Mouse (Mus musculus): ENCODE data around the gene R3hdm4. TPM values are rescaled to one million over a fixed set of nuclear protein-coding genes. Genes with fewer than 3 reads are reported as not detected.
A peak's percentile ranks its signal among the peaks of the same experiment; 100 is the strongest.
"Not testable (repeated sequence)": the region's sequence is repeated elsewhere in the genome, so short reads cannot be mapped to it uniquely, and the experiment has no call there.

R3hdm4 gene
- total RNA-seq (2021) = 10 to 100 TPM; 87.8 to 93.5 TPM
- 197 and 231 TPM in 2 replicates for polyA plus RNA-seq (2012; rRNA removed)
- long read RNA-seq, transcript R3hdm4-201 (8 exons, 1,898 nt) = major isoform, 61 of 73 reads
- long read RNA-seq, partial matches to known transcripts = 1 of 73 reads
- long read RNA-seq, other reads (novel, unspliced or antisense) = 11 of 73 reads

- no peak for DNase-seq
Measured at GRCm38 (mm10) chr10:79920958-79921535, at the start of gene R3hdm4. R3hdm4 (minus strand) TSS chr10:79921208.

DNA sequence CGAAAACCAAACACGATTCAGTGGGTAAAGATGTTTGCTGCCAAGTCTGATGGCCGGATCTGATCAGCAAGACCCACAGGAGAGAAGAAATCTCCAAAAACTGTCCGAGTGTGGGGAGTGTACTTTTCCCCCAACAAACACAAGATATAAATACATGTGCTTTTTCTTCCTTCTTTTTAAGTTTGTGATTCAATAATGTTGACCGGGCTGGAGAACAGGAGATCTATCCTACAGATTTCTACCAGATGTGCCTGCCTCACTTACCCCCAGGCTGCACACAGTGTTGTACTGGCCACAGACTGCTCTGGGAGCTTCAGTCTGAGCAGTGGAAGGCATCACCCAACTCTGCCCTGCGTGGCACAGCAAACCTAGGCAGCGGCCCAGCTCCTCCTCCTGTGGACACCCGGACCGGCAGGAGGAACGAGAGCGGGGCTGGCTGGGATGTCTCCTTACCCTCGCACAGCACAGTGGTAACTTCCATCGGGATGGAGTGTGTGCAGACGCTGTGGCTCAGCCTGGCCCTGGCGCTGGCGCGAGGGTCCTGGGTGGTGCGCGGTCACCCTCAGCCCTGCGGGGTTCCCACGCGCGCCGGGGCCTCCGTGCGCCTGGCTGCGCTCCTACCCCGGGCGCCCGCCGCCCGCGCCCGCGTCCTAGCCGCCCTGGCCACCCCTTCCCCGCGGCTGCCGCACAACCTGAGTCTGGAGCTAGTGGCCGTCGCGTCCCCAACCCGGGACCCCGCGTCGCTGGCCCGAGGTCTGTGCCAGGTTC, 49.6 kb upstream of the R3hdm4 start, which contains the start of gene Grin3b:
Grin3b (plus strand) TSS at position 301 of the 768 bp plus-strand sequence.
- no peak for DNase-seq

DNA sequence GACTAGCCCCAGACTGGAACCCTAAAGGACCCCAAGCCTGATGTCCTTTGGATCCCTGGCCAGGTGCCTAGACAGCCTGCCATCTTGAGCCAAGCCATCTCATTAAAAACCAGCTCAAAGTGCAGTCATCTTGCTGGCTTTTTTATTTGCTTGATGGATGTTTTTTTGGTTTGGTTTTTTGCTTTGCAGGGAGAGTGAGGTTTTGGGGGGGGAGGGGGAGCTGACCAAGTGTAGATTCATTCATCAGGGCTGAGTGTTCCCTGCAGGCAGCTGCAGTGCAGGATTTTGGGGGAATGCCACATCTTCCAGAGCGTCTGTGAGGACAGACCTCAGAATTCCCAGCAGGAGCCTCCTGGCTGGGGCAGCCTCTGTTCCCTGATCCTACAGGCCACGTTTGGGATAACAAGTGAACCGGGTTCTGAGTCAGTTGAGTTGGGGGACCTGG, 48.1 kb upstream of the R3hdm4 start:
- no peak for DNase-seq

DNA sequence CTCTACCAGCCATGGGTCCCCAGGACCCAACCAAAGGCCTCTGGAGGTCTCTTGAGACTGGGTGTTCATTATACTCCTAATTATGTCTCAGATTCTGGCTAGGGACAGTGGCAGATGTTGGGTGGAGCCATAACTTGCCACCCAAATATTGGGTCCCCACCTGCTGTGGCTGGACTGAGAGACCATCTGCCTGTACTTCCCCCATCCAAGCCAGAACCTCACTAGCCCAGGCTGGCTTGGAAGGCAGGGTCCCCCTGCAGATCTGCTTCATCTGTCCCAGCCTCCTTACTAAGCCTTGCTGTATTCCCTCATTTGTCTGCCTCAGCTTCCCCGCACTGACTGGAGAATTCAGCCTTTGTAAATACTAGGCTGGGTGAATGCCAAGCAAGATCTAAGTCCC, 47.2 kb upstream of the R3hdm4 start:
- no peak for DNase-seq

- no peak for DNase-seq
Measured at GRCm38 (mm10) chr10:79966886-79967400, 45.9 kb upstream of the R3hdm4 start.

- DNase-seq = peak; percentile 63
Measured at GRCm38 (mm10) chr10:79965325-79965724, 44.3 kb upstream of the R3hdm4 start.

DNA sequence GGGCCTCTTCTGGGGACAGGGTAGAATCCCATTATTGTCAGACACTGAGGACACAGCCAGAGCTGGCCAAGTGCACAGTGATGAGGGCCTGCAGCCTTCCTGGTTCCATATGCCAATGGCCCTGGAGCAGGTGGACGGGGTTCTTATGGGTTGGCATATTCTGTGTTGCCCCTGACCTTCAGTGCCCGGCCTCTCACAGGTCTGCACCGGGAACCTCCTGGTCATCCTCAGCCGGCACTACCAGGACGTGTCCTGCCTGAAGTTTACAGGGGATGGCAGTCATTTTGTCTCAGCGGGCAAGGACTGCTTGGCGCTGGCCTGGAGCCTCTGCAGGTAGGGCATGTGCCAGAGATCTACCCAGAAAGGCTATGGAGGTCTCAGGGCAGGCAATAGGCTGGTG, 43.7 kb upstream of the R3hdm4 start:
- DNase-seq = no peak

GRCm38 (mm10) chr10:79960671-79961294, 39.8 kb upstream of the R3hdm4 start:
- DNase-seq = no peak

- DNase-seq = peak; percentile 100
Measured at GRCm38 (mm10) chr10:79959847-79960601, 39.0 kb upstream of the R3hdm4 start, which contains the start of gene Wdr18. Wdr18 (plus strand) TSS chr10:79960152.

- not testable (repeated sequence) for DNase-seq
Measured at GRCm38 (mm10) chr10:79959412-79959811, 38.4 kb upstream of the R3hdm4 start.

- DNase-seq = peak; percentile 88
Measured at GRCm38 (mm10) chr10:79958140-79958816, 37.3 kb upstream of the R3hdm4 start.

DNA sequence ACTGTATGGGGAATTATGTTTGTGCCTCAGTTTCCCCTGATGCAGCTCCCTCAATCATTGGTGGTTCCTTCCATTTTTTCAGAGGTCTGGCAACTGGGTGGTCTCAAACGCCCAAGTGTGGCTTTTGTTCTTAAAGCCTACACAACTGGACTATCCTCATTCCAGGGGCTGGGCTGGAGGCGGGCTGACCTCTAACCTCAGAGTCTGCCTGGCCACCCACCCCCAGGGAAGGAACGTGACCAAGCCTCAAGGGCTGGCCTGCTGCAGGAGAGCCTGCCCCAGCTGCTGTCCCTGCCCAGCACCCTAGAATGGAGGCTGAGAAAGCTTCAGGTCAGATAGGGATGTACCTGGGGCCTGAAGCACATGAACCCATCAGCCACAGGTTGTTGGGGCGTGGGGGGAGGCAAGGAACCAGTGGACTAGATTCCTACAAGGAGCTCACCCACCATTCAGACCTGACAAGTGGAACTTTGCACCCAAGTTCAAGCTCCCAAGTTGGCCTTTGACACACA, 35.7 kb upstream of the R3hdm4 start:
- DNase-seq = no peak

DNA sequence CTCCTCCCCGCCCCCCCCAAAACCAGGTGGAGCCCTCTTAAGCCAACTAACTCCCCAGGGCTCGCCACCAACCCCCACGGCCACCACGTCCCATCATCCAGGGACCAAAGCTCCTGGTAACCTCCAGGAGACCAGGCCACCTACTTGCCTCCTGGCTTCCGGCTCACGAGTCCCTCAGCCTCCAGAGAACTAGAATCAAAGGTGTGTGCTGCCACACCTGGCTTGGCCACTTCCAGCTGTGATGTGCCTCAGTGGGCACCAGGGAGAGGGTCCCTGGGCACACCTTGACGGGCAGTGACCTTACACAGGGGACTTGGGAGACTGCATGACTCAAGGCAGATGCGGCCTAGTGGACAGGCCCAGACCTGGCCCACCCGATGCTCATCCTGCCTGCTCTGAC, 34.7 kb upstream of the R3hdm4 start:
- no peak for DNase-seq

- DNase-seq = no peak
Measured at GRCm38 (mm10) chr10:79953946-79954345, 32.9 kb upstream of the R3hdm4 start.

DNA sequence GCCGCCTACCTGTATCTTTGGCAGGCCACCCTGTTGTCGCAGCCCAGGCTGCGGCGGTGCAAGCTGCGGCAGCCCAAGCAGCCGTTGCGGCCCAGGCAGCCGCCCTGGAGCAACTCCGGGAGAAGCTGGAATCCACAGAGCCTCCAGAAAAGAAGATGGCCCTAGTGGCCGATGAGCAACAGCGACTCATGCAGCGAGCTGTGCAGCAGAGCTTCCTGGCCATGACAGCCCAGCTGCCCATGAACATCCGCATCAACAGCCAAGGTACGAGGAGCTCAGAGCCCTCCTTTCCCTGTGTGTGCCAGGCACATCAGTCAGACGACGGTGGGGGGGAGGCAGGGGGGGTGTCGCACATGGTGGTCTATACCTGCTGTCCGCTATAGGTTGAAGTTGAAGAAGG, 29.7 kb upstream of the R3hdm4 start:
- no peak for DNase-seq

DNA sequence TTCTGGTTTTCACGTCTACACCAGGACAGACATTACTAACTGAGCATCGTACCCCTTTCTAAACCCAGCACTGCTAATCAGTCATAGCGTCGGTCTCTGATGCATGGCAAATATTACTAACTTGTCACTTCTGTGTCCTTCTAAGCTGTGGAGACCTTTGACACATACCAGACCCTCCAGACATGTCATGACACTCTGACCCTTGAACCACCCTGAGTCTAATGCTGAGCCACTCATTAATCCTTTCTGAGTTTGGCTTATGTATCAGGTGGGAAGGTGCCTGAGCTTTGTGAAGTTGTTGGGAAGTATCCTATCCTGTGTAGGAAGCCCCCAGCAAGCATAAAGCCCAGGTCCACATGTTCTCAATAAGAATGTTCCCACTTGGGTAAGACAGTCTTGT, 28.9 kb upstream of the R3hdm4 start:
- DNase-seq = no peak

DNA sequence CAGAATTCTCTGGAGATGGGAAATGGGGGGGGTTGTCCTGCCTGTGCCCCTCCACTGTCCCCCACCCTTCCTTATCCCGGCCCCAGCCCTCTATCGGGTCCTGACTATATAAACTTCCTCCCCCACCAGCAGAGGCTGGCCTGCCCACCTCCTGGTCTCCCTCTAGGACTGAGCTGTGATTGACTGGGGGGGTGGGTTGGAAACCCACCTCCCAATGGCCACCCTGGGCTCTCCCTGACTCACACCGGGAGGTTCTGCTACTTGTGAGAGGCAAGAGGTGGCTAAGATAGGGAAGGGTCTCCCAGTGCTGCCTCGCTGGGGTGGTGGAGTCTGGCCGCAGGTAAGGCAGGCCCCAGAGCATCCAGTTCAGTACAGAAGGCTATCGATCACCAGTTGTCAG, 26.5 kb upstream of the R3hdm4 start:
- no peak for DNase-seq

DNA sequence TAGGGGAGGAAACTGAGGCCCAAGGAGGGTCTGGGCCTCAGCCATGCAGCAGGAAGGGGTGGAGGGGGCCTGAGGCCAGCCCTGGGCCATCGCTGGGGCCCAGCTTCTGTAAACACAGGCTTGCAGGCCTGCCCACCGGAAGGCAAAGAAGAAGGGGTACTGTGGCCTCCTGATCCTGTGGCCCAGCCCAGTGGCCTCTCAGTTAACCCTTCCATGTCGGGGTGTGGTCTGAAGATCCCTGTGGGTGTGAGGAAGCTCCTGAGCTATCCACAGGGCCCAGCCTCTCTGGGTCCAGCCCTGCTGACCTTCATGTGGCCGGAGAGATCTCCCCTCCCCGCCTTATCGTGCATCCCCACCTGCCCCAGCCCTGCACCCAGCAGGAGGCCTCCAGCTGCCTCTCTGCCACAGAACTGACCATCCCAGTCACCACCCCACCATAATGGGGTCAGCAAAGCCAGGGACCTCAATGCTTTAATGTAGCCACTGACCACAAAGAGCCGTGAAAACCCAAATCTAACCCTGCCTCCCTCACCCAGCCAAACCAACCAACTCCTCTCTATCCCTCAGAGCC, 25.8 kb upstream of the R3hdm4 start:
- no peak for DNase-seq

- DNase-seq = no peak
Measured at GRCm38 (mm10) chr10:79945507-79946234, 24.7 kb upstream of the R3hdm4 start.

DNA sequence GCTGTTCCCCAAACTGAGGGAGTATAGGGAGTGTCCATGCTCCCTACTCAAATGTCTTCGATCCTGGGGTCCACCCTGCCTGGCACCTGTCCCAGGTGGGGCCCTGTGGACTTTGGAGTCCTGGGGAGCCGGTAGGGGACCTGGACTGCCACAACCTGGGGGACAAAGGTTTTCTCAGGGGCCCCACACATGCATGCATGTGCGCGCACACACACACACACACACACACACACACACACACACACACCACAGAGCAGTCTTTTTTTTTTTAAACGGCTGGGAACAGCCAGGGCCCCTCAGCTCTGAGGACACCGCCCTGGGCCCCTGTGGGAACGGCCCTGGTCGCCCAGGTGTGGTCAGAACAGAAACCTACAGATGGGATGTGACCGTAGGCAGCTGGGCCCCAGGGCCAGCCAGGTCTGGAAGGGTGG, 22.5 kb upstream of the R3hdm4 start:
- no peak for DNase-seq
